In the genomic region with DNA sequence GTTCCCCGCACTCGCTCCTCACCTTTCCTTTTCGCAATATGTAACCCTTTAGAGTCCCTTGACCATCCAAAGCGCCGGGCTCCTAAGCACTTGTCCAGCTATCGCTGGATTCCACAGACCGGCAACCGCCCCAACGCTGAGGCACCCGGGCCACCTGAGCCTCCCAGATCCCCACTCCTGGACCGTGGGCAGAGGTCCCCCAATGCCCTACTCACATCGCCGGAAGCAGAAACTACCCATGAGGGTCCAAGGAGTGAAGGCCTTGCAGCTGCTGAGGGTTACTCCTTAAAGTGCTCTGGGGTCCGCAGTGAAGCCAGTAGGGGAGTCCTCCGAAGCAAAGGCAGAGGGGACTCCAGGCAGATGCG, we compare ENCODE assay signal across 10 mouse cellular contexts. TPM values are rescaled to one million over a fixed set of nuclear protein-coding genes. Genes with fewer than 3 reads are reported as not detected.
DNase-seq lines count a peak whose midpoint lies in the region; ATAC-seq lines count a peak whose summit lies in the region.
"Had no signal": no experiment of that assay in that cellular context is flagged by ENCODE, and none has a peak within 500 bp of the region (broad histone marks: within the 10 kb centered on the region; RNA-seq: fewer than 3 reads in every experiment).

No protein-coding gene starts in this region.

- peaks cover 35% of the 10 kb centered on the region for H3K27me3 ChIP-seq in heart, embryonic 11.5 days (ENCODE audit: control insufficient read depth, insufficient read depth, low read length)
- H3K27me3 ChIP-seq in limb, embryonic 12.5 days = peaks cover 51% of the 10 kb centered on the region

- peak overlapping the region; percentile 100 for H3K4me2 ChIP-seq in heart, embryonic 11.5 days
- H3K4me2 ChIP-seq in limb, embryonic 12.5 days = peak overlapping the region; percentile 99

- no peak overlapping the region for H3K27ac ChIP-seq in heart, embryonic 11.5 days (ENCODE audit: low read depth, low read length)
- H3K27ac ChIP-seq in limb, embryonic 12.5 days = no peak overlapping the region

- H3K9ac ChIP-seq in heart, embryonic 11.5 days (ENCODE audit: low read depth, low read length) = peak overlapping the region; percentile 63
- H3K9ac ChIP-seq in limb, embryonic 12.5 days (replicated peaks) = peak overlapping the region; percentile 55

- no peak for ATAC-seq in heart, embryonic 11.5 days (replicated peaks; ENCODE audit: insufficient number of reproducible peaks, low FRiP score, low TSS enrichment)
- no peak; the same call in 1 of the 2 replicates for ATAC-seq in limb, embryonic 12.5 days (ENCODE audit: insufficient number of reproducible peaks, insufficient read depth, low FRiP score, low TSS enrichment, low read depth)

- H3K36me3 ChIP-seq in heart, embryonic 11.5 days (ENCODE audit: control insufficient read depth, insufficient read depth, low read length) = no peaks in the 10 kb centered on the region
- no peaks in the 10 kb centered on the region for H3K36me3 ChIP-seq in limb, embryonic 12.5 days
- H3K36me3 ChIP-seq: G1E had no signal

- WGBS in heart, embryonic 11.5 days (ENCODE audit: insufficient replicate concordance) = 2% methylated on average over 16 of the region's 16 CpGs
- WGBS in limb, embryonic 12.5 days = under 1% methylated on average over 16 of the region's 16 CpGs

- peak overlapping the region; percentile 65 for H3K4me3 ChIP-seq in heart, embryonic 11.5 days (ENCODE audit: low read depth, low read length)
- peak overlapping the region; percentile 65 for H3K4me3 ChIP-seq in limb, embryonic 12.5 days (replicated peaks)

- H3K4me1 ChIP-seq in heart, embryonic 11.5 days (ENCODE audit: control insufficient read depth, insufficient read depth, low read length) = peaks cover 2% of the 10 kb centered on the region; the same call in 1 of the 2 replicates
- peaks cover 16% of the 10 kb centered on the region for H3K4me1 ChIP-seq in limb, embryonic 12.5 days (replicated peaks)

- no peak for DNase-seq in heart, adult 18-20 months
- peak; percentile 40 for DNase-seq in ZHBTc4 (ENCODE audit: low read depth, low spot score)
- DNase-seq in frontal cortex, adult 2 months (ENCODE audit: extremely low spot score in 1 of 2, low spot score in 1 of 2) = peak; percentile 7 to 30
- peak; percentile 54 for DNase-seq in retina, postnatal 1 day
- DNase-seq in adrenal gland, adult 2 months = no peak
- DNase-seq in kidney, adult 18-20 months = no peak

- H3K9me3 ChIP-seq in heart, embryonic 11.5 days (replicated peaks; ENCODE audit: control insufficient read depth, low read length) = no peaks in the 10 kb centered on the region
- H3K9me3 ChIP-seq in limb, embryonic 12.5 days = no peaks in the 10 kb centered on the region

RNA-seq across cellular contexts. Expression of a gene that starts 1.1 kb away (rescaled TPM):
- 0.13 and 0.25 TPM in 2 replicates for polyA plus RNA-seq in heart, embryonic 11.5 days (2014; fragmentation: Nextera tagmentation; extraction: Ambion mirVana)
- total RNA-seq in heart, adult 18-20 months (2021) = not detected
- 19.6 and 19.9 TPM in 2 replicates for polyA plus RNA-seq in frontal cortex, adult 2 months (2012; rRNA removed)
- polyA plus RNA-seq in limb, embryonic 12.5 days (2016; fragmentation: Nextera tagmentation; extraction: Ambion mirVana) = 0.35 and 0.81 TPM in 2 replicates
- total RNA-seq in adrenal gland, adult 2 months (2021) = under 1 TPM in 1 of 2 experiments, not detected in 1; 0.17 TPM
- 0.01 TPM in 1 of 2 replicates, not detected in the other for polyA plus RNA-seq in adrenal gland, adult 2 months (2012; rRNA removed)
- total RNA-seq: hematopoietic stem cell, adult 5-6 weeks had no signal
- polyA plus RNA-seq: G1E had no signal

Comparison
In these comparisons a context has a peak if more than half of its experiments do, and no peak if none do; other contexts are left out.
1. DNase-seq: peak in ZHBTc4 (single experiment), frontal cortex, adult 2 months (2 of 2) and retina, postnatal 1 day (single experiment); none in heart, adult 18-20 months (0 of 2), adrenal gland, adult 2 months (single experiment) and kidney, adult 18-20 months (single experiment).
2. RNA of a gene that starts 1.1 kb away (polyA plus RNA-seq): 19.6 to 19.9 TPM in frontal cortex, adult 2 months; 0.35 to 0.81 TPM in limb, embryonic 12.5 days, 0.13 to 0.25 TPM in heart, embryonic 11.5 days and 0.01 TPM in adrenal gland, adult 2 months; every median in the first group is over 10 times any median in the second.